Mouse (Mus musculus) megakaryocyte-erythroid progenitor cell, adult 5 weeks (primary cell): Measurements from ENCODE around the gene Sfrp2. TPM values are rescaled to one million over a fixed set of nuclear protein-coding genes. Genes with fewer than 3 reads are reported as not detected.

Source experiments
- polyA plus RNA-seq: library from polyadenylated mRNA; stranded (reverse); fragments of >175 nt; gene quantifications from 2 replicates; pipeline ENCODE4 v1.2.3, GENCODE M21; 2012

The Sfrp2 gene
- 0.09 TPM in 1 of 2 replicates, not detected in the other for polyA plus RNA-seq

DNA sequence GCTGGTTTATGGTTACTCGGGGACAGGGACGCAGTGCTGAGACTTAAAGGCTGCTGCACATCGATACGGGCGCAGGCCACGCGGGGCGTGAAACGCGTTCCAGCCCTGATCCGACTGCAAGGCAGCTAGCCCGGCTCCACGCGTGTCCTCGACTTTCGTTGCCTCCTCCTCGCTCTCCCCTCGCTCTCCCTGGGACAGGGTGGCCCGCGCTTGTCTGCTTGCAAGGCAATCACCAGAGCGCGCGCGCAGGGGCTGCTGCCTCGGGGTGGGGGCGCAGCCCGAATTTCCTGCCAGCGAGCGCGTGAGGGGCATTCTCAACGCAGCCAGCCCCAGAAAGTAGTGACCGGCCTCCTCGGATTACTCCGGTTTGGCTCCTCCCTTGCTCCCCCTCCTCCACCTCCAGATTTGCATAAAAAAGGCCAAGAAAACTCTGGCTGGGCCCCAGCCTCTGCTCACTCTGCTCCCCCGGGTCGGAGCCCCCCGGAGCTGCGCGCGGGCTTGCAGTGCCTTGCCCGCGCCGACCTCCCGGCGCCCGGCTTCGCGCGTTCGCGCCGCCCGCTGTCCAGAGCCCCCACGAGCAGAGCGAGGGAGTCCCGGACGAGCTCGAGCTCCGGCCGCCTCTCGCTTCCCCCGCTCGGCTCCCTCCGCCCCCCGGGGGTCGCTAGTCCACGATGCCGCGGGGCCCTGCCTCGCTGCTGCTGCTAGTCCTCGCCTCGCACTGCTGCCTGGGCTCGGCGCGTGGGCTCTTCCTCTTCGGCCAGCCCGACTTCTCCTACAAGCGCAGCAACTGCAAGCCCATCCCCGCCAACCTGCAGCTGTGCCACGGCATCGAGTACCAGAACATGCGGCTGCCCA is at the start of gene Sfrp2:
Gene Sfrp2, plus strand, starts transcription at position 451 of the 855 bp plus-strand sequence.

Other genes starting within 250 kb of the Sfrp2 start
- 1.2 and 1.5 TPM in 2 replicates for gene Tlr2, start 75.4 kb downstream of the Sfrp2 start, polyA plus RNA-seq